Mouse (Mus musculus): ENCODE data around the gene Nxnl1.
A peak's percentile ranks its signal among the peaks of the same experiment; 100 is the strongest.

The Nxnl1 gene

GRCm38 (mm10) chr8:71552770-71553169 is 13.6 kb downstream of the Nxnl1 start:
- DNase-seq = no peak

- no peak for DNase-seq
Measured at GRCm38 (mm10) chr8:71550754-71551153, 15.6 kb downstream of the Nxnl1 start.

DNA sequence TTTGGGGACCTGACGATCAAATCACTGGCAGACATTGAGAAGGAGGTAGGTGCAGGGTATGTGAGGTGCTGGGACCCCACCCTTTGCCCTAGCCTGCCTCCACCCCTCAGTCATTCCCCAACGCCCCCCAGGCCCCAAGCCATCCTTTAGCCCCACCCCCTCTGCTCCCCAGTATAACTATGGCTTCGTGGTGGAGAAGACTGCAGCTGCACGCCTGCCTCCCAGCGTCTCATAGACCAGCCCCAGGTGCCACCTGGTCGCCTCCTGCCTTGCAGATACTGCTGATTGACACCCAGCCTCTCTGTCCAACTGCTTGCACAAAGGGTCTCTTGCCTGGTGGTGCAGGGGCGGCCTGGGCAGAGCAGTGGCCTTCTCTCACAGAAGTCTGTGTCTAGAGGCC is 18.8 kb downstream of the Nxnl1 start:
- no peak for DNase-seq

DNA sequence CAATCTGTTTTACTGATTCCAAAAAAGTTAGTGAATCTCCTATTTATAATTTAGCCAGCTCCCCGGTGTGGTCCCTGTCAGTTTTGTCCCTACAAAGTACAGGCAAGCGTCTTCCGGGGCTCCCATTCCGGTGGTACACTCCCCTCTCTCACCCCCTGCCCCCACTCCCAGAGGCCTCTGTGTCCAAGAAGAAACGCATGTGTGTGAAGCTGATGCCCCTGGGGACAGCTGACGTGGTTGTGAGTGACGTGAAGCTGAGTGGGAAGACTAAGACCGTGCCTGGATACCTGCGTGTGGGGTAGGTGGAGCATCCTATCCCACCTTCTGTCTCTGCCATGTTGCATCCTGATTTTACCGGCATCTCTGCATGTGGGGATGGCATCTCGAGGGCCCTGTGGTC is 21.3 kb downstream of the Nxnl1 start:
- no peak for DNase-seq

DNA sequence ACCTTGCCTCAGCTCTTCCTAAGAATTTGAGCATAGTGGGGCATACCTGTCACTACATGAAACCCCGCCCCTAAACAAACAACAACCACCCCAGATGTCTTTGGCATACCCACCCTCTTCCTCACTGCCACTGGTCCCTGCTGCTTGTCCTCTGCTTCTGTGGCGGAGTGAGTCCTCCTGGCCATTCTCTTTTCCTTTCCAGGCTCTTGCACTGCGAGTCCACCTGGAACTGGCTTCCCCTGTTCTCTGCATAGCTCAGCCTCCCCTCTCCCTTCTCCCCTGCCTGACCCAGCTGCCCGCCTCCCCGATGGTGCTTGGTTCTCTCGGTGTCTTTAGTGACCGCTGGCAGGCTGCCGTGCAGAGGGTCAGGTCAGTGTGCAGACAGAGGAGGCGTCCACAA is 22.6 kb downstream of the Nxnl1 start:
- no peak for DNase-seq

GRCm38 (mm10) chr8:71542632-71543343 is 23.6 kb downstream of the Nxnl1 start, which contains the start of gene Mvb12a:
TSS of gene Mvb12a (plus strand) at chr8:71542922.
- DNase-seq = peak; percentile 100

GRCm38 (mm10) chr8:71537028-71537867 is 29.2 kb downstream of the Nxnl1 start, which contains the start of gene Bst2:
TSS of gene Bst2 (minus strand) at chr8:71537456.
- DNase-seq = peak; percentile 88

DNA sequence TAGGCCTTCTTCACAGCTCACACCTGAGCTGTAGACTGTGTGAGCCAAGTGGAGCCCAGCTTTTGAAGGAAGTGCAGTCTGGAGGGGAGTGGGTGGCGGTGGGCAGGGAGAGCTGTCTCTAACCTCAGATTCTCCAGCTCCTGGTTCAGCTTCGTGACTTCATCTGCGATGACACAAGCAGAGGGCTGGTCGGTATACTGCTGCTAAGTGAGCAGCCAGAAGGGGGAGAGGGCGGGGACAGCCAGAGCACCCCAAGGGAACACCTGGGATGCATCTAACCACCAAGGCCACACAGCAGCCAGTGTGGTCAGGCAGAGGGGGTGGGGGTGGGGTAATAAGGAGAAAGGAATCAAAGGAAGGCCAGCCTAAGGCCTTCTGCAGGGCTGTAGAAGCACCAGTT is 30.7 kb downstream of the Nxnl1 start:
- DNase-seq = no peak

DNA sequence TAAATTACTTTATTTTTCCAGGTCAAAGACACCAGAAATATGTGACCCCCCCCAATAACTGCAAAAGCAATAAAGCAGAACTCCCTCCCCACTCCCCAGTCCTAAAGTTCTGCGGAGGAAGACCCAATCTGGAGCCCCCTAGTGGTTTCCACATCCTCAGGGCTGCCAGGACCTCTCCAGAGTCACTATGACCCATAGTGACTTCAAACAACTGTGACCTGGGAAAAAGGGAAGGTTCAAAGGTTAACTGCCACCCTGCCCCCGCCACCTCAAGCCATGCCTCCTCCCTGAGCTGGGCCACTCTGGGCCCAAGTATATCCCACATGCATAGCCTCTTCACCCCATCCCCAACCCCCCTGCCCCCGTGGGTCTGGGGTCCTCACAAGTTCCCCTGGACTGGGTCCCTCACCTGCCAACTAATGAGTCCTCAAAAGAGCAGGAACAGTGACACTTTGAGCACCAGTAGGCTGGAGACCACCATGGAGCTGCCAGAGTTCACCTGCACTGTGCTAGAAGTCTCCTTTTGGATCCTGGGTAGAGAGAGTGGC is 32.1 kb downstream of the Nxnl1 start:
- no peak for DNase-seq

GRCm38 (mm10) chr8:71530735-71531467 is 35.5 kb downstream of the Nxnl1 start:
- DNase-seq = peak; percentile 54

GRCm38 (mm10) chr8:71528362-71529073 is 37.9 kb downstream of the Nxnl1 start:
- no peak for DNase-seq

GRCm38 (mm10) chr8:71527162-71527870 is 39.1 kb downstream of the Nxnl1 start:
- DNase-seq = no peak

GRCm38 (mm10) chr8:71526272-71526671 is 40.1 kb downstream of the Nxnl1 start:
- no peak for DNase-seq

GRCm38 (mm10) chr8:71525226-71526050 is 41.0 kb downstream of the Nxnl1 start, which contains the start of gene Ccdc194:
TSS of gene Ccdc194 (minus strand) at chr8:71525711.
- DNase-seq = no peak

DNA sequence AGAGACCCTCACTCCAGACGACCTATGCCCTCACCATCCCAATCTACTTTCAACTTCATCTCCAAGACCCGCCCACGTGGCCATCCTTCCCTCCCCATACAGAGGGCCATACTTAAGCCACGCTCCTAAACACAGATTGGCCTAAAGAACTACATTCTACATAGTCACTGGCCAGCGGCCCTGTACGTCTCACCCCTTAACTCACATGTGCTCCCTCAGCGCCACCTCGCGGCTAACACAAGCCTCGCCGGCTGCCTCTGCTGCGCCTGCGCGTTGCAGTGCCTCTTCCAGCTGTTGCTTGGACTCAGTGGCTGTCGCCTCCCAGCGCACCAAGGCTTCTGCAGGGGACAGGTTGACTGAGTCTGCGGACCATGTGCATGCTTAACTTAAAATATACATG is 44.8 kb downstream of the Nxnl1 start:
- peak; percentile 95 for DNase-seq

- DNase-seq = peak; percentile 81
Measured at GRCm38 (mm10) chr8:71519037-71519825, 47.2 kb downstream of the Nxnl1 start.

GRCm38 (mm10) chr8:71516786-71517185 is 49.6 kb downstream of the Nxnl1 start:
- no peak for DNase-seq

GRCm38 (mm10) chr8:71515043-71515442 is 51.4 kb downstream of the Nxnl1 start:
- DNase-seq = no peak

GRCm38 (mm10) chr8:71513018-71513754 is 53.2 kb downstream of the Nxnl1 start:
- DNase-seq = no peak

Data from retina, postnatal 1 day (tissue).